Mouse (Mus musculus): ENCODE results near the gene Def6. TPM values are rescaled to one million over a fixed set of nuclear protein-coding genes. Genes with fewer than 3 reads are reported as not detected.
A peak's percentile ranks its signal among the peaks of the same experiment; 100 is the strongest.

Def6 gene
- 14.6 and 15.5 TPM in 2 replicates for polyA plus RNA-seq (2012; rRNA removed)
- 10.0 and 12.7 TPM in 2 replicates for polyA plus RNA-seq (2014; fragmentation: Nextera tagmentation; extraction: Ambion mirVana)

DNA sequence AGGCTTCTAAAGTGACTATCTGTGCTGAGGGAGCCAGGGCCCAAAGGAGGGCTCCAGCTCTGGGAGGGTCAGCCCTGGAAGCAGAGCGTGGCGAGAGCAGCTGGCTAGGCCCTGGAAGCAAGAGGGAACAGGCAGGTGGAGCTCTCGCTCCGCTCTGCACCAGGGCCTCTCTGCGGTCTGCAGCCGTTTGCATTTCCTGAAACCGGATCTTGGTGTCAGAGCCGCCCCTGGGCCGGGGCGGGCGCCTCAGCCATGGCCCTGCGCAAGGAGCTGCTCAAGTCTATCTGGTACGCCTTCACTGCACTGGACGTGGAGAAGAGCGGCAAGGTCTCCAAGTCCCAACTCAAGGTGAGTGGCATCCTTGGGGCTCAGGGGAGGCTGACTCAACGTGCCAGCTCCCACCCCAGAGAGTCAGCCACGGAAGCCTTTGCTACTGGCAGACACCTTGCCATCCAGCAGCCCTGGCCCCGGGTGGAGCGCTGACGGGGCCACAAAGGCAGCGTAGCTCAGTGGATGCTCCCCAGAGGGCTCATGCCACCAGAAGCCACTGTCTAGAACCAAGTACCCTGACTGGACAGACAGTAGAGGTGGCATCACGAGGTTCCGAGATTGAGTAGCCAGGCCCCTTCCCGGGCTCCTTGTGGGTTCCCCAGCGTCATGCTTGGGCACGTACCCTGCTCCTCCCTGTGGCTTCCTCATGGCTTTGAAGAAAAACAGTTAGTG is at the start of gene Def6:
Gene Def6, plus strand, starts transcription at position 188 of the 723 bp plus-strand sequence.
- H3K9ac ChIP-seq (ENCODE audit: low read depth, low read length, severe bottlenecking): peak within 1 kb of the TSS; percentile 63
- peak within 1 kb of the TSS; percentile 78 for H3K4me2 ChIP-seq (replicated peaks; ENCODE audit: low read depth, low read length, severe bottlenecking)
- H3K4me3 ChIP-seq (replicated peaks; ENCODE audit: low read length): peak within 1 kb of the TSS; percentile 40
- WGBS: 16% methylated on average over 26 of the region's 26 CpGs
- peak within 1 kb of the TSS; percentile 80 for H3K27ac ChIP-seq (replicated peaks; ENCODE audit: low read depth, low read length)
- H3K4me1 ChIP-seq (ENCODE audit: control insufficient read depth, insufficient read depth, low read length): peaks cover 21% of the 10 kb centered on the region
- no peaks in the 10 kb centered on the region for H3K27me3 ChIP-seq (ENCODE audit: control insufficient read depth, insufficient read depth, low read length)
- DNase-seq (ENCODE audit: low spot score): peak; percentile 88
- peak; percentile 88 for ATAC-seq (ENCODE audit: low FRiP score, low read depth)
- H3K9me3 ChIP-seq (ENCODE audit: control insufficient read depth, low read length): no peaks in the 10 kb centered on the region
- peak; percentile 51; the same call in 1 of the 2 replicates for TF ChIP-seq POLR2A (IDR thresholded peaks at IDR 0.05; ENCODE audit: borderline replicate concordance, extremely low read depth, insufficient read depth, insufficient read length)
- H3K36me3 ChIP-seq (ENCODE audit: control insufficient read depth, insufficient read depth, low read length): peaks cover 24% of the 10 kb centered on the region

DNA sequence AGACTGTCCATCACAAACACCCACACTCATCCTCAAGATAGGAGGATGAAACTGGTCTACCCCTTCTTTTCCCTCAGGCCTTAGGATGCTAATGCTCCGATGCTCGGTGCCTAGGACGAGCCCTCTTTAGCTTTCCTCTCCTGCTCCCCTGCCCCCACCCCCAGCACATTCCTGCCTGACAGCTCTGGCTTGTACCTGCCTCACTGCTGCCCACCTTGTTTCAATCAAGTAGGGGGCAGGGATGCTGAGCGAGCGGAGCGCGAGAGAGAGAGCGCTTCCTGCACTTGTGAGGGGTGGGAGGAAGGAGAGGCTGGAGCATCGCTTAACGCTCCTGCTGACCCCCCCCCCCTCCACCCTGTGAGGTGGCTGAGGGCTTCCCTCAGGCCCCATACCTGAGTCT is 47.2 kb upstream of the Def6 start:
- Histone ChIP-seq H3K4me2 (replicated peaks; ENCODE audit: low read depth, low read length, severe bottlenecking) (no peak overlapping the region), H3K36me3 (ENCODE audit: control insufficient read depth, insufficient read depth, low read length) (peaks cover 50% of the 10 kb centered on the region), H3K4me1 (ENCODE audit: control insufficient read depth, insufficient read depth, low read length) (peaks cover 29% of the 10 kb centered on the region), H3K27ac (replicated peaks; ENCODE audit: low read depth, low read length) (no peak overlapping the region), H3K9ac (ENCODE audit: low read depth, low read length, severe bottlenecking) (no peak overlapping the region), H3K9me3 (ENCODE audit: control insufficient read depth, low read length) (no peaks in the 10 kb centered on the region), H3K4me3 (replicated peaks; ENCODE audit: low read length) (no peak overlapping the region), H3K27me3 (ENCODE audit: control insufficient read depth, insufficient read depth, low read length) (no peaks in the 10 kb centered on the region)
- no peak; the same call in 1 of the 2 replicates for ATAC-seq (ENCODE audit: low FRiP score, low read depth)
- 7% methylated on average over 10 of the region's 10 CpGs for WGBS
- no peak for TF ChIP-seq POLR2A (IDR thresholded peaks at IDR 0.05; ENCODE audit: borderline replicate concordance, extremely low read depth, insufficient read depth, insufficient read length)
- no peak for DNase-seq (ENCODE audit: low spot score)

DNA sequence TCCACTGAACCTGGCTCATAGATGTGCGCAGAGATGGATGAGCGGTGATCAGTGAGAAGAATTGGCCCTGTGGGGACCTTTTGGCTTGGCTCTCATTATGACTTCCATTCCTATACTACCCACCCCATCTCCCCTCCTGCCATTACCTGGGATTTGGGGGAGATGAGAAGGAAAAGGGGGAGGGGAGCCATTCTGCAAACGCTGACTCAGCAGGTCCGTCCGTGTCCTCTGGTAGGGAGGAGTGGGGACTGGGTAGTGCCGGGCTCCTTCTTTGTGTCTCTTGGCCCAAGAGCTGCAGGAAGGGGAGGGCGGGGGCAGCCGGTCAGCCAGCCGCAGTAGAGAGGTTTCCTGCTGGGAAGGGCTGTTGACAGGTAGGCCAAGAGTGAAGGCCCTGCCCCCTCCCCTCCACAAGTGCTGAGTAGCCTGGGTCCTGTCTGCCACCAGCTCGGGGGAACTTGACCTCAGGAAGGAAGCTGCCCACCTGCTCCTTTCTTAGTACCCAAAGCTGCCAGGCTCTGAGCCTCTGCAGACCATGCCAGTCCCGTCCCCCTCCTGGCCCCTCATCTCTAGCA is 46.2 kb upstream of the Def6 start:
- Histone ChIP-seq H3K27ac (replicated peaks; ENCODE audit: low read depth, low read length) (no peak overlapping the region), H3K9ac (ENCODE audit: low read depth, low read length, severe bottlenecking) (no peak overlapping the region), H3K27me3 (ENCODE audit: control insufficient read depth, insufficient read depth, low read length) (no peaks in the 10 kb centered on the region), H3K9me3 (ENCODE audit: control insufficient read depth, low read length) (no peaks in the 10 kb centered on the region), H3K4me1 (ENCODE audit: control insufficient read depth, insufficient read depth, low read length) (peaks cover 29% of the 10 kb centered on the region), H3K4me2 (replicated peaks; ENCODE audit: low read depth, low read length, severe bottlenecking) (no peak overlapping the region), H3K36me3 (ENCODE audit: control insufficient read depth, insufficient read depth, low read length) (peaks cover 51% of the 10 kb centered on the region), H3K4me3 (replicated peaks; ENCODE audit: low read length) (no peak overlapping the region)
- ATAC-seq (ENCODE audit: low FRiP score, low read depth): no peak
- WGBS: 24% methylated on average over 11 of the region's 11 CpGs
- no peak for TF ChIP-seq POLR2A (IDR thresholded peaks at IDR 0.05; ENCODE audit: borderline replicate concordance, extremely low read depth, insufficient read depth, insufficient read length)
- no peak for DNase-seq (ENCODE audit: low spot score)

DNA sequence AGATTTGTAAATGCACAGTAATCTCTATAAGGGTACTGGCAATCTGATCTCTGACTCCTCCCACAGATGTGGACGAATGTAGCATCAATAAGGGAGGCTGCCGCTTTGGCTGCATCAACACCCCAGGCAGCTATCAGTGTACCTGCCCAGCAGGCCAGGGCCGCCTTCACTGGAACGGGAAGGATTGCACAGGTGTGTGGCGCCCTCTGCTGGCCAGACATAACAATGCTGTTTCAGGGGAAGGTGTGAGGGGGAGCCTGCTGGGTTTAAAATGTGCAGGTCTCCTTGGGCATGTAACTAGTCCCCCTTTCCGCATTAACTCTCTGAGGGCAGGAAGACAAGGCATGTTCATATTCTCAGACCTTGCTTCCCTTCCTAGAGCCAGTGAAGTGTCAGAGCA is 43.9 kb upstream of the Def6 start:
- peaks cover 66% of the 10 kb centered on the region for H3K36me3 ChIP-seq (ENCODE audit: control insufficient read depth, insufficient read depth, low read length)
- peak; percentile 52; the same call in 1 of the 2 replicates for ATAC-seq (ENCODE audit: low FRiP score, low read depth)
- no peak for TF ChIP-seq POLR2A (IDR thresholded peaks at IDR 0.05; ENCODE audit: borderline replicate concordance, extremely low read depth, insufficient read depth, insufficient read length)

DNA sequence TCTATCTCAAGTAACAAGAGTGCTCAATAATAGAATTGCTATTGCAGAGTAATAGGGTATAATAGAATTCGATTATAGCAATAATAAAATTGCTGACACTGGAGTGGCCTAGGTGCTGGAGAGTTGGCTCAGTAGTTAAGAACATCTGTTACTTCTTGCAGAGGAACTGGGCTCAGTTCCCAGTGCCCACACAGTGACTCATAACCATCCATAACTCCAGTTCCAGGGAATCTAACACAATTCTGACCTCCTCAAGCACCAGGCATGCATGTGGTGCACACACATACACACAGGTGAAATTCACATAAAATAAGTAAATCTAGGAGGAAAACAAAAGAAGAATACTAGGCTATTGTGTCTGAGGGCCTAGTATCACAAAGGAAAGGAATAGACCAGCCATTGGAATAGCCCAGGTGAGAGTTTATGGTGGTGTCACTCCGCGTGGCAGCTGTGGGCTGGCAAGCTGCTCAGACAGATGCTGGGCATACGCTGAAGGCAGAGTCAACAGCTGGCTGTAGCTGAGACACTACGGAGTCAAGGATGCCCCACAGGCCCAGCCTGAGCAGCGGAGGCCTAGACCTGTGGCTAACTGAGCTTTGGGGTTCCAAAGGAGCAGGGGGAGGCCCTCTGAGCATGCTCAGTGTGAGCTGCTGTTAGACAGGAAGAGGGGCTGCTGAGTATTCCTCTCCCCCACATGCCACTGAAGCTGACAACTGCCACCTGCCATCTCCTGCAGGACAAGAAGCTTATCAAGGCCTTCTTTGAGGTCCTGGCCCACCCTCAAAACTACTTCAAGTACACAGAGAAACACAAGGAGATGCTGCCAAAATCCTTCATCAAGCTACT is 36.9 kb upstream of the Def6 start:
- no peak overlapping the region for H3K4me3 ChIP-seq (replicated peaks; ENCODE audit: low read length)
- H3K4me1 ChIP-seq (ENCODE audit: control insufficient read depth, insufficient read depth, low read length): peaks cover 12% of the 10 kb centered on the region; the same call in 1 of the 2 replicates
- WGBS: 82% methylated on average over 6 of the region's 6 CpGs
- H3K27ac ChIP-seq (replicated peaks; ENCODE audit: low read depth, low read length): no peak overlapping the region
- H3K27me3 ChIP-seq (ENCODE audit: control insufficient read depth, insufficient read depth, low read length): no peaks in the 10 kb centered on the region
- ATAC-seq (ENCODE audit: low FRiP score, low read depth): no peak
- H3K36me3 ChIP-seq (ENCODE audit: control insufficient read depth, insufficient read depth, low read length): peaks cover 45% of the 10 kb centered on the region
- no peak for TF ChIP-seq POLR2A (IDR thresholded peaks at IDR 0.05; ENCODE audit: borderline replicate concordance, extremely low read depth, insufficient read depth, insufficient read length)
- no peaks in the 10 kb centered on the region for H3K9me3 ChIP-seq (ENCODE audit: control insufficient read depth, low read length)
- no peak overlapping the region for H3K9ac ChIP-seq (ENCODE audit: low read depth, low read length, severe bottlenecking)
- DNase-seq (ENCODE audit: low spot score): no peak
- H3K4me2 ChIP-seq (replicated peaks; ENCODE audit: low read depth, low read length, severe bottlenecking): no peak overlapping the region

More for the DNA sequence above, 43.9 kb upstream of the Def6 start:
- no peaks in the 10 kb centered on the region for H3K9me3 ChIP-seq (ENCODE audit: control insufficient read depth, low read length)
- H3K4me1 ChIP-seq (ENCODE audit: control insufficient read depth, insufficient read depth, low read length): peaks cover 22% of the 10 kb centered on the region
- no peaks in the 10 kb centered on the region for H3K27me3 ChIP-seq (ENCODE audit: control insufficient read depth, insufficient read depth, low read length)
- H3K27ac ChIP-seq (replicated peaks; ENCODE audit: low read depth, low read length): no peak overlapping the region
- no peak overlapping the region for H3K4me2 ChIP-seq (replicated peaks; ENCODE audit: low read depth, low read length, severe bottlenecking)
- H3K4me3 ChIP-seq (replicated peaks; ENCODE audit: low read length): no peak overlapping the region
- H3K9ac ChIP-seq (ENCODE audit: low read depth, low read length, severe bottlenecking): no peak overlapping the region
- 13% methylated on average over 6 of the region's 6 CpGs for WGBS
- peak; percentile 55 for DNase-seq (ENCODE audit: low spot score)
